Mouse (Mus musculus) limb, embryonic 14.5 days (tissue): Measurements from ENCODE around the gene Ercc6l. TPM values are rescaled to one million over a fixed set of nuclear protein-coding genes. Genes with fewer than 3 reads are reported as not detected.

Source experiments
- ATAC-seq: fragments of 200-750 bp; cut with Nextera tagmentation; 2 replicates; pipeline ENCODE4 v1.8.0; 2017; ENCODE audit warnings: low read depth, moderate number of reproducible peaks, moderate TSS enrichment; ENCODE audit not compliant: low FRiP score
- DNase-seq: peaks from one replicate; pipeline ENCODE4 v3.0.0-alpha.2; 2015; ENCODE audit warnings: low spot score
- H3K27ac ChIP-seq: fragments of 300-500 bp; sonication (generic); replicated peaks from 2 replicates; pipeline ENCODE4 v1.5.1; 2014; ENCODE audit warnings: low read depth, mild to moderate bottlenecking, low read length, moderate library complexity, mixed read lengths
- H3K27me3 ChIP-seq: fragments of 300-500 bp; sonication (generic); 2 replicates; pipeline ENCODE4 v1.6.1; 2014; ENCODE audit warnings: low read length, mixed read lengths; ENCODE audit not compliant: control insufficient read depth, insufficient read depth
- H3K36me3 ChIP-seq: fragments of 300-500 bp; sonication (generic); 2 replicates; pipeline ENCODE4 v1.6.1; 2014; ENCODE audit warnings: mild to moderate bottlenecking, low read length, moderate library complexity, mixed read lengths; ENCODE audit not compliant: control insufficient read depth, insufficient read depth
- H3K4me1 ChIP-seq: fragments of 300-500 bp; sonication (generic); 2 replicates; pipeline ENCODE4 v1.6.1; 2014; ENCODE audit warnings: antibody characterized with exemption, low read length, mixed read lengths; ENCODE audit not compliant: control insufficient read depth, insufficient read depth
- H3K4me2 ChIP-seq: fragments of 300-500 bp; sonication (generic); replicated peaks from 2 replicates; pipeline ENCODE4 v1.6.1; 2014; ENCODE audit warnings: low read depth, mild to moderate bottlenecking, low read length, moderate library complexity; ENCODE audit not compliant: severe bottlenecking
- H3K4me3 ChIP-seq: fragments of 300-500 bp; sonication (generic); replicated peaks from 2 replicates; pipeline ENCODE4 v1.5.1; 2014; ENCODE audit warnings: low read length
- H3K9ac ChIP-seq: fragments of 300-500 bp; sonication (generic); 2 replicates; pipeline ENCODE4 v1.6.1; 2014; ENCODE audit warnings: mild to moderate bottlenecking, low read depth, low read length, moderate library complexity; ENCODE audit not compliant: severe bottlenecking
- H3K9me3 ChIP-seq: fragments of 300-500 bp; sonication (generic); 2 replicates; pipeline ENCODE4 v1.6.1; 2016; ENCODE audit warnings: low read length; ENCODE audit not compliant: control insufficient read depth
- POLR2A ChIP-seq: fragments of 200-500 bp; IDR thresholded peaks from 2 replicates; pipeline ENCODE4 v1.8.0; 2012; ENCODE audit warnings: inconsistent platforms, mild to moderate bottlenecking, moderate library complexity, borderline replicate concordance; ENCODE audit not compliant: insufficient read depth, insufficient read length; ENCODE audit errors: extremely low read depth
- WGBS: fragments of 180-500 bp; shearing (Covaris S2); extraction: QIAGEN DNeasy Blood & Tissue Kit; methylation state at CpG from one replicate; pipeline ENCODE4 v1.1.7; 2014; 5-methylcytosine and 5-hydroxymethylcytosine counted together
- polyA plus RNA-seq, 2 experiments: library from polyadenylated mRNA; depleted of rRNA in 1 of 2; stranded (reverse) in 1 of 2; unstranded in 1 of 2; fragments of >200 nt; fragmentation: Nextera tagmentation in 1 of 2; extraction: Ambion mirVana in 1 of 2; gene quantifications; 2 replicates each; pipeline versions ENCODE4 v1.2.1 to v1.2.3; 2012 to 2014

Gene Ercc6l
- polyA plus RNA-seq, 2 experiments = 6.1 to 10.9 TPM

GRCm38 (mm10) chrX:102101886-102102285, 55.0 kb downstream of the Ercc6l start:
- no peak for DNase-seq
- H3K4me3 ChIP-seq = no peak overlapping the region
- 66% methylated on average over 7 of the region's 7 CpGs for WGBS
- no peaks in the 10 kb centered on the region for H3K9me3 ChIP-seq
- TF ChIP-seq POLR2A = no peak
- no peaks in the 10 kb centered on the region for H3K36me3 ChIP-seq
- no peak for ATAC-seq
- no peaks in the 10 kb centered on the region for H3K27me3 ChIP-seq
- no peaks in the 10 kb centered on the region for H3K4me1 ChIP-seq
- H3K27ac ChIP-seq = no peak overlapping the region
- no peak overlapping the region for H3K9ac ChIP-seq
- H3K4me2 ChIP-seq = no peak overlapping the region

- H3K9me3 ChIP-seq = no peaks in the 10 kb centered on the region
- H3K4me2 ChIP-seq = no peak overlapping the region
- H3K9ac ChIP-seq = no peak overlapping the region
- TF ChIP-seq POLR2A = no peak
- ATAC-seq (no peak), DNase-seq (no peak)
- WGBS = 78% methylated on average over 7 of the region's 7 CpGs
- H3K36me3 ChIP-seq = no peaks in the 10 kb centered on the region
- no peaks in the 10 kb centered on the region for H3K27me3 ChIP-seq
- H3K27ac ChIP-seq = no peak overlapping the region
- no peak overlapping the region for H3K4me3 ChIP-seq
- no peaks in the 10 kb centered on the region for H3K4me1 ChIP-seq
These were observed 62.4 kb downstream of the Ercc6l start for GRCm38 (mm10) chrX:102094381-102094904.

Other genes with a start within 250 kb of the Ercc6l start
- gene Rtl5, start 85.8 kb downstream of the Ercc6l start, polyA plus RNA-seq (2012; rRNA removed) = 24.8 and 28.8 TPM in 2 replicates
- gene Rtl5, start 85.8 kb downstream of the Ercc6l start, polyA plus RNA-seq (2014; fragmentation: Nextera tagmentation; extraction: Ambion mirVana) = 1.1 and 1.6 TPM in 2 replicates
- 19.8 and 46.3 TPM in 2 replicates for gene Pin4, start 37.6 kb downstream of the Ercc6l start, polyA plus RNA-seq (2012; rRNA removed)
- gene Pin4, start 37.6 kb downstream of the Ercc6l start, polyA plus RNA-seq (2014; fragmentation: Nextera tagmentation; extraction: Ambion mirVana) = 62.3 and 66.0 TPM in 2 replicates
- 1,357 and 1,784 TPM in 2 replicates for gene Rps4x, start 32.3 kb upstream of the Ercc6l start, polyA plus RNA-seq (2012; rRNA removed)
- gene Rps4x, start 32.3 kb upstream of the Ercc6l start, polyA plus RNA-seq (2014; fragmentation: Nextera tagmentation; extraction: Ambion mirVana) = 995 and 1,012 TPM in 2 replicates
- gene Cited1, start 95.1 kb upstream of the Ercc6l start, polyA plus RNA-seq (2012; rRNA removed) = 32.5 and 45.4 TPM in 2 replicates
- gene Cited1, start 95.1 kb upstream of the Ercc6l start, polyA plus RNA-seq (2014; fragmentation: Nextera tagmentation; extraction: Ambion mirVana) = 27.2 and 31.3 TPM in 2 replicates